Mouse (Mus musculus) gastrocnemius, adult 8-10 months (tissue): Measurements from ENCODE around the gene 4930519P11Rik. TPM values are rescaled to one million over a fixed set of nuclear protein-coding genes. Genes with fewer than 3 reads are reported as not detected.

Source experiments
- total RNA-seq, 4 experiments: library from RNA; stranded (reverse); gene quantifications; 2 replicates each; pipeline ENCODE4 v1.2.4; 2022

4930519P11Rik gene
- total RNA-seq, 4 experiments from 2014 or later = not detected

Other genes with a start within 250 kb of the 4930519P11Rik start
- 10 to 100 TPM; 11.7 to 17.1 (median 12.0) TPM for gene Cdk5rap1, start 240.4 kb downstream of the 4930519P11Rik start, total RNA-seq
- 100 to 1,000 TPM; 156 to 248 (median 181) TPM for gene Snta1, start 205.3 kb downstream of the 4930519P11Rik start, total RNA-seq
- gene Cbfa2t2, start 177.0 kb downstream of the 4930519P11Rik start, total RNA-seq = 10 to 100 TPM; 12.7 to 14.8 (median 13.5) TPM
- not detected for gene 1700003F12Rik, start 66.4 kb downstream of the 4930519P11Rik start, total RNA-seq
- gene Actl10, start 61.7 kb downstream of the 4930519P11Rik start, total RNA-seq = under 1 TPM in 1 of 4 experiments, not detected in 3; 0.17 TPM
- under 1 TPM; 0.29 to 0.48 (median 0.36) TPM for gene Necab3, start 54.5 kb downstream of the 4930519P11Rik start, total RNA-seq
- under 1 TPM in 3 of 4 experiments, not detected in 1; 0.13 to 0.34 (median 0.27) TPM for gene E2f1, start 43.5 kb downstream of the 4930519P11Rik start, total RNA-seq
- 10 to 100 TPM; 10.1 to 13.4 (median 12.2) TPM for gene Pxmp4, start 9.7 kb downstream of the 4930519P11Rik start, total RNA-seq
- gene Zfp341, start 140 bp downstream of the 4930519P11Rik start, total RNA-seq = 1 to 10 TPM; 2.4 to 3.1 (median 2.9) TPM
- 100 to 1,000 TPM; 116 to 129 (median 124) TPM for gene Chmp4b, start 38.3 kb upstream of the 4930519P11Rik start, total RNA-seq
- not detected for gene Gm14214, start 156.6 kb upstream of the 4930519P11Rik start, total RNA-seq
- 10 to 100 TPM; 54.8 to 69.4 (median 58.4) TPM for gene Raly, start 177.7 kb upstream of the 4930519P11Rik start, total RNA-seq
- not detected for gene a, start 178.0 kb upstream of the 4930519P11Rik start, total RNA-seq